Mouse (Mus musculus): ENCODE measurements around the gene Bcl7b. TPM values are rescaled to one million over a fixed set of nuclear protein-coding genes. Genes with fewer than 3 reads are reported as not detected.

Bcl7b gene
- polyA plus RNA-seq, 1 experiment from 2014 or later, result 43.5 TPM

DNA sequence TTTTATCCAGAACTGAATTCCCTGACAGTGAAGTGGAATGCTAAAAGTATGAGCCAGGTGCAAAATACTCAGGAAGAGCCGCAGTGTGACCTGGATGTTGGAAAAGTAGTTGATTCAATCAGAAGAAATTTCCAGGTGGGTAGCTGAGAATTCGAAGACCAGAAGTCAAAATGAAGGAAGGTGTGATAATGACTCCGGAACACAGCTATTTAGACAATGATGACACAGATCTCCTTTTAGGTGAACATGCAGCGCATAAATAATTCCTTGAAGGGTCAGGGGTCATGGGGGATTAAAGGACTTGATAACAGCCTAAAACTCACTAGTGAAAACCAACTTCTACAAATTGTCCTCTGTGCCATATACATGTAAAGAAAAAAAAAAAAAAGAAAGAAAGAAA lies 614 bp upstream of the Bcl7b start:
- ATAC-seq (no peak), DNase-seq (ENCODE audit: low read depth, low spot score) (no peak)
- in situ Hi-C loops (cut with MboI; ENCODE audit: low pct_unique_long_range_greater_than_20kb), result loop anchor here (10.0 kb wide), 1 partner anchor 153 kb away; no protein-coding TSS in a partner anchor
- TF ChIP-seq CTCF (IDR thresholded peaks at IDR 0.05), result no peak
- ChIA-PET CTCF (interaction anchor here (1.2 kb wide), 1 partner anchor 152 kb away, joined by 3 read pairs; no protein-coding TSS in a partner anchor), POLR2A (interaction anchor here (1.1 kb wide), 1 partner anchor 18 kb away, joined by 3 read pairs; no protein-coding TSS in a partner anchor)
- no peaks in the 10 kb centered on the region for H3K27me3 ChIP-seq

DNA sequence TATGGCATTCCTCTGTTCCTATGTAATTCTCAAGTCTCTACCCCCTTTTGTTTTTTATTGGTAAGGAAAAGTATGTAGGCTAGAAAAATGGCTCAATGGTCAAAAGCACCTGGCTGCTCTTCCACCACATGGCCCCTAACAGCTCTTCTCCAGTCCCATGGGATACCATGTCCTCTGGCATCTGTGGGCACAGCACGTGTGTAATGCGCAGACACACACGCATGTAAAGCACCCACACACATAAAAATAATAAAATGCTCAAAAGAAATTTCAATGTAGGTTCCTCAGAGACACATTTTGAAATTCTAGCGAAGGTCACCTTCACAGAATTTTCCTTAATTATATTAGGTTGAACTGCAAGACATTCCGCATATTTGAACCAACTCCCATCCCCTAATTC lies 1.4 kb downstream of the Bcl7b start:
- TF ChIP-seq CTCF (IDR thresholded peaks at IDR 0.05), result no peak
- ATAC-seq, result no peak
- H3K27me3 ChIP-seq, result no peaks in the 10 kb centered on the region
- ChIA-PET CTCF (no interaction called here), POLR2A (interaction anchor here (1.4 to 1.6 kb wide), 2 partner anchors 15 to 20 kb away, joined by 4 read pairs; partner anchors contain the start of gene Tbl2)
- DNase-seq (ENCODE audit: low read depth, low spot score), result no peak
- in situ Hi-C loops (cut with MboI; ENCODE audit: low pct_unique_long_range_greater_than_20kb), result loop anchor here (10.0 kb wide), 1 partner anchor 155 kb away; no protein-coding TSS in a partner anchor

- CTCF ChIA-PET, result interaction anchor here (0.9 to 1.9 kb wide), 5 partner anchors 10 to 17 kb away, joined by 3 to 8 read pairs (median 3); no protein-coding TSS in a partner anchor
- no peak for DNase-seq (ENCODE audit: low read depth, low spot score)
- no peak for TF ChIP-seq CTCF (IDR thresholded peaks at IDR 0.05)
- H3K27me3 ChIP-seq, result no peaks in the 10 kb centered on the region
- POLR2A ChIA-PET, result interaction anchor here (0.6 to 1.5 kb wide), 3 partner anchors 11 to 17 kb away, joined by 3 to 4 read pairs (median 3); no protein-coding TSS in a partner anchor
- no peak for ATAC-seq
- in situ Hi-C loops (cut with MboI; ENCODE audit: low pct_unique_long_range_greater_than_20kb), result no loop called here
Observed at GRCm38 (mm10) chr5:135171688-135172220, 3.7 kb downstream of the Bcl7b start.

DNA sequence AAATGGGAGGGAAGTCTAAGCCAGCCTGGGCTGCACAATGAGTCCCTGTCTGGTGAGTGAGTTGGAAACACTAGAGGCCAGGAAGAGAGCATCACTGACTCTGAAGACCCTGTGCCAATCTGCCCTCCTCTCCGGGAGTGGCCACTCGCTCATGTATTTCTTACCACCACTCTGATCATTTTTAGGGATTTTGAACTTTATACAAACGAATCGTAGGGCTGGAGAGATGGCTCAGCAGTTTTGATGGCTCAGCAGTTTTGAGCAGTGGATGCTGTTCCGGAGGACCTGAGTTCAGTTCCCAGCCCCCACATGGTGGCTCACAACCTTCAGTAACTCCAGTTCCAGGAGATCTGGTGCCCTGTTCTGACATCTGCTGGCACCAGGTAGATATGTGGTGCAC lies 4.9 kb downstream of the Bcl7b start:
- no peak for TF ChIP-seq CTCF (IDR thresholded peaks at IDR 0.05)
- no peaks in the 10 kb centered on the region for H3K27me3 ChIP-seq
- POLR2A ChIA-PET, result interaction anchor here (1.5 kb wide), 1 partner anchor 10 kb away, joined by 4 read pairs; no protein-coding TSS in a partner anchor
- CTCF ChIA-PET, result interaction anchor here (1.0 to 1.9 kb wide), 2 partner anchors 10 to 16 kb away, joined by 3 to 8 read pairs; no protein-coding TSS in a partner anchor
- DNase-seq (ENCODE audit: low read depth, low spot score) (no peak), ATAC-seq (no peak)
- in situ Hi-C loops (cut with MboI; ENCODE audit: low pct_unique_long_range_greater_than_20kb), result no loop called here

DNA sequence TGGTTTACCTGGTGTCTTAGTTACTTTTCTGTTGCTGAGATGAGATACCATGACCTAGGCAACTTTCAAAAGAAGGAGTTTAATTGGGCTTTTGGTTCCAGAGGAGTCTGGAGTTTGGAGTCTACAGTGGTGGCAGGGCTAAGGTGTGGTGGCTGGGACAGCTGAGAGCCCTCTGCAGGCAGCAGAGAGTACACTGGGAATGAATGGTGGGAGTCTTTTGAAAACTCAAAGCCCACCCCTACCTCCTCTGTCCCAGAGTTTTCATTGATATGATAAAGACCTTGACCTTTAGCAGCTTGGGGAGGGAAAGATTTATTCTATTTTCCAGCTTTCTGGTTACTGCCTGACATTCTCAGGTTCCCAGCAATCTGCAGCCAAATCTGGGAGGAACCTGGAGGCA lies 7.0 kb downstream of the Bcl7b start:
- TF ChIP-seq CTCF (IDR thresholded peaks at IDR 0.05), result no peak
- no peak for DNase-seq (ENCODE audit: low read depth, low spot score)
- ChIA-PET CTCF (no interaction called here), POLR2A (no interaction called here)
- no peak for ATAC-seq
- no peaks in the 10 kb centered on the region for H3K27me3 ChIP-seq
- in situ Hi-C loops (cut with MboI; ENCODE audit: low pct_unique_long_range_greater_than_20kb), result no loop called here

- POLR2A ChIA-PET, result interaction anchor here (1.1 kb wide), 1 partner anchor 10 kb away, joined by 3 read pairs; no protein-coding TSS in a partner anchor
- TF ChIP-seq CTCF (IDR thresholded peaks at IDR 0.05), result no peak
- DNase-seq (ENCODE audit: low read depth, low spot score) (no peak), ATAC-seq (no peak)
- CTCF ChIA-PET, result no interaction called here
- in situ Hi-C loops (cut with MboI; ENCODE audit: low pct_unique_long_range_greater_than_20kb), result no loop called here
- no peaks in the 10 kb centered on the region for H3K27me3 ChIP-seq
Observed at GRCm38 (mm10) chr5:135178523-135178922, 10.4 kb downstream of the Bcl7b start.

GRCm38 (mm10) chr5:135178996-135179395 lies 10.9 kb downstream of the Bcl7b start:
- CTCF ChIA-PET, result interaction anchor here (1.1 kb wide), 1 partner anchor 16 kb away, joined by 3 read pairs; no protein-coding TSS in a partner anchor
- TF ChIP-seq CTCF (IDR thresholded peaks at IDR 0.05), result no peak
- no peaks in the 10 kb centered on the region for H3K27me3 ChIP-seq
- ATAC-seq (no peak), DNase-seq (ENCODE audit: low read depth, low spot score) (no peak)
- in situ Hi-C loops (cut with MboI; ENCODE audit: low pct_unique_long_range_greater_than_20kb), result no loop called here
- POLR2A ChIA-PET, result interaction anchor here (1.1 kb wide), 1 partner anchor 10 kb away, joined by 3 read pairs; no protein-coding TSS in a partner anchor

DNA sequence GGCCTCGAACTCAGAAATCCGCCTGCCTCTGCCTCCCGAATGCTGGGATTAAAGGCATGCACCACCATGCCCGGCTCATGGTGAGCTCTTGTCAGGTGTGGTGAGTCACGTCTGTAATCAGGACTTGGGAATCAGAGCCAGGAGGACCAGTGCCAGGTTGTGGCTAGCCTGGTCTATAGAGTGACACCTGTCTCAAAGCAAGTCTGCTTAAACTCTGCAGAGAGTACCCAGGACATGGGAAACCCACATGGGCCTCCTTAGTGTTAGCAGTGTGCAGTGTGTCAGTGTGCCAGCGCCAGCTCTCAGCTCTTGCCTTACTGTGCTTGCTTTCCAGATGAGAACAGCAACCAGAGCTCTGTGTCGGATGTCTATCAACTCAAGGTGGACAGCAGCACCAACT lies 11.5 kb downstream of the Bcl7b start:
- in situ Hi-C loops (cut with MboI; ENCODE audit: low pct_unique_long_range_greater_than_20kb), result no loop called here
- ATAC-seq (no peak), DNase-seq (ENCODE audit: low read depth, low spot score) (no peak)
- no peak for TF ChIP-seq CTCF (IDR thresholded peaks at IDR 0.05)
- CTCF ChIA-PET, result interaction anchor here (1.1 kb wide), 1 partner anchor 15 kb away, joined by 3 read pairs; no protein-coding TSS in a partner anchor
- POLR2A ChIA-PET, result interaction anchor here (1.1 kb wide), 1 partner anchor 9 kb away, joined by 3 read pairs; no protein-coding TSS in a partner anchor
- H3K27me3 ChIP-seq, result no peaks in the 10 kb centered on the region

GRCm38 (mm10) chr5:135180796-135181195 lies 12.7 kb downstream of the Bcl7b start:
- no peak for ATAC-seq

DNA sequence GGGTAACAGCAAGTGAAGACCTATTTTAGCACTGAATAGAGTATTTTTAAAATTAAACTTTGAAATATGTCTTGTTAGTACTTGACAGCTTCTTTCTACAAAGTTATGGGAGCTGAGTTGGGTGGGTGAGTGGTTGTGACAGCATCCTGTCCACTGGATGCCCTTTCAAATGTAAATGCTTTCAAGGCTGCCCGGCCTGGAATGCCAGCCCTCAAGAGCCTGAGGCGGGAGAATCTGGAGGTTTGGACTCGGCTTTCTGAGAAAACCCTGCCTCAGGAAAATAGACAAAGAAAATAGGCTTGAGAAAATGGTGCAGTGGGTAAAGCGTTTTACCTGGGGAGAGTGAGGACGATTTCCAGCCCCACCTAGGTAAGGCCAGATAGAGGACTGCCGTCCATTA lies 13.7 kb downstream of the Bcl7b start:
- DNase-seq (ENCODE audit: low read depth, low spot score), result no peak
- CTCF ChIA-PET, result no interaction called here
- POLR2A ChIA-PET, result interaction anchor here (1.6 kb wide), 1 partner anchor 10 kb away, joined by 4 read pairs; no protein-coding TSS in a partner anchor
- in situ Hi-C loops (cut with MboI; ENCODE audit: low pct_unique_long_range_greater_than_20kb), result no loop called here
- H3K27me3 ChIP-seq, result no peaks in the 10 kb centered on the region
- TF ChIP-seq CTCF (IDR thresholded peaks at IDR 0.05), result no peak
- ATAC-seq, result no peak

More at GRCm38 (mm10) chr5:135180796-135181195, 12.7 kb downstream of the Bcl7b start:
- no peak for TF ChIP-seq CTCF (IDR thresholded peaks at IDR 0.05)
- DNase-seq (ENCODE audit: low read depth, low spot score), result no peak
- in situ Hi-C loops (cut with MboI; ENCODE audit: low pct_unique_long_range_greater_than_20kb), result no loop called here
- ChIA-PET CTCF (no interaction called here), POLR2A (no interaction called here)
- H3K27me3 ChIP-seq, result no peaks in the 10 kb centered on the region

Measured in Patski (cell line).